Mouse (Mus musculus) cerebellum, postnatal 14 days (tissue): ENCODE data around the gene Rad17.

ENCODE experiments used
- DNase-seq, 2 experiments: peaks; one replicate each; pipeline ENCODE4 v3.0.0; 2021; ENCODE audit warnings: mixed read lengths in 2 of 2

Rad17 gene

GRCm38 (mm10) chr13:100650550-100651438 lies at the start of gene Rad17, which contains the start of gene Ak6:
Gene Rad17, minus strand, starts transcription at chr13:100651051.
Gene Ak6, plus strand, starts transcription at chr13:100650979.
- DNase-seq, result peak; percentile 98

- DNase-seq, result no peak
Observed at GRCm38 (mm10) chr13:100698866-100699265, 48.0 kb upstream of the Rad17 start.

- DNase-seq, result no peak
Observed at GRCm38 (mm10) chr13:100697541-100697940, 46.7 kb upstream of the Rad17 start.

- DNase-seq, result no peak
Observed at GRCm38 (mm10) chr13:100687513-100687912, 36.7 kb upstream of the Rad17 start.

- no peak for DNase-seq
Observed at GRCm38 (mm10) chr13:100684355-100684754, 33.5 kb upstream of the Rad17 start.

GRCm38 (mm10) chr13:100682837-100683236 lies 32.0 kb upstream of the Rad17 start:
- DNase-seq, result no peak

- no peak for DNase-seq
Observed at GRCm38 (mm10) chr13:100681615-100682014, 30.8 kb upstream of the Rad17 start.

- no peak for DNase-seq
Observed at GRCm38 (mm10) chr13:100675936-100676635, 25.2 kb upstream of the Rad17 start.

GRCm38 (mm10) chr13:100670181-100670741 lies 19.4 kb upstream of the Rad17 start:
- DNase-seq, result no peak

GRCm38 (mm10) chr13:100669291-100670022 lies 18.6 kb upstream of the Rad17 start, which contains the start of gene Ccdc125:
Gene Ccdc125, plus strand, starts transcription at chr13:100669717.
- peak; percentile 28 to 38 for DNase-seq

- DNase-seq, result peak; percentile 74 to 79
Observed at GRCm38 (mm10) chr13:100659864-100660456, 9.1 kb upstream of the Rad17 start.

GRCm38 (mm10) chr13:100658091-100658490 lies 7.2 kb upstream of the Rad17 start:
- no peak for DNase-seq

GRCm38 (mm10) chr13:100651439-100652186 lies 762 bp upstream of the Rad17 start, which contains the start of gene Taf9:
Gene Taf9, plus strand, starts transcription at chr13:100651579.
- no peak for DNase-seq

GRCm38 (mm10) chr13:100648223-100648622 lies 2.6 kb downstream of the Rad17 start:
- DNase-seq, result no peak

GRCm38 (mm10) chr13:100642471-100643209 lies 8.2 kb downstream of the Rad17 start:
- no peak for DNase-seq

GRCm38 (mm10) chr13:100634106-100634691 lies 16.7 kb downstream of the Rad17 start:
- no peak for DNase-seq

- DNase-seq, result no peak
Observed at GRCm38 (mm10) chr13:100622241-100622640, 28.6 kb downstream of the Rad17 start.

- peak; percentile 11 to 20 for DNase-seq
Observed at GRCm38 (mm10) chr13:100617583-100617982, 33.3 kb downstream of the Rad17 start.

GRCm38 (mm10) chr13:100616181-100617087 lies 34.4 kb downstream of the Rad17 start, which contains the start of gene Marveld2:
Gene Marveld2, minus strand, starts transcription at chr13:100616971.
- DNase-seq, result peak; percentile 72 to 81
